ENCODE assay signal across 24 mouse cellular contexts in the genomic region with DNA sequence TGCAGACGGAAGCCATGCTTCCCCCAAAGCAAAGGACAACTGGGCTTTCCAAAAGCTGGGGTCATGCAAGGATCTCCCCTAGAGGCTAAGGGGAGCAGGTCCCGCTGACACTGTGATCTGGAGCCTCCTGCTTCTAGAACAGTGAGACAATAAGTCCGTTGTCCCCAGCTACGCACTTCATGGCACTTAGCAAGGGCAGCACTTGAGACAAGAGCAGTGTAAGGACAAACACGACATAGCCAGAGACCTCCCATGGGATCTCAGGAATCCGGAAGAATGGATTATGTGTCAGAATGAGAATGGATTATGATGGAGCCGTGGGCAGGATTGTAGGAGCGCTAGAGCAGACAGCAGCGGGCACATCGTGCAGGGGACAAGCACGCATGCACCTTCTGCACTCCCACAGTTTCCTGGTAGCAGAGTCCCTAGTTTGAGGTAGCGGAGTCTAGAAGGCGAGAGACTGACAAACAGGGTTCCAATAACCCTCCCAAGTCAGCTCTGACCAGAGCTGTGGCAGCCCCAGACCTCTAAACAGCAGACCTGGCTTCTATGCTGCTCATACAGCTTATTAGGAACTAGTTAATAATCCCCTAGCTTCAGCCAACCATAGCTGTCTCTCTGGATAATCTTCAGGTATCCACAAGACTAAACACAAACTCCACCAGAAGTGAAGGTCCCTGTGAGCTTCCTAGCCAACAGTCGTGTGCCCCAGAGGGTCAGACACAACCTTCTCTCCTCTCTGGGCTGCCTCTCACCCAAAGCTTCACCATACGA. TPM values are rescaled to one million over a fixed set of nuclear protein-coding genes. Genes with fewer than 3 reads are reported as not detected.
DNase-seq lines count a peak whose midpoint lies in the region; ATAC-seq and TF ChIP-seq lines count a peak whose summit lies in the region.
"Had no signal": no experiment of that assay in that cellular context is flagged by ENCODE, and none has a peak within 500 bp of the region (broad histone marks: within the 10 kb centered on the region; RNA-seq: fewer than 3 reads in every experiment).

No protein-coding gene starts in this region.

- peaks cover 26% of the 10 kb centered on the region for H3K36me3 ChIP-seq in hindbrain, postnatal 0 days (ENCODE audit: insufficient read depth, low read length)
- H3K36me3 ChIP-seq in hindbrain, embryonic 12.5 days = peaks cover 11% of the 10 kb centered on the region; the same call in 1 of the 2 replicates
- H3K36me3 ChIP-seq in kidney, embryonic 14.5 days (ENCODE audit: control insufficient read depth, insufficient read depth, low read length) = peaks cover 3% of the 10 kb centered on the region; the same call in 1 of the 2 replicates
- peaks cover 7% of the 10 kb centered on the region; the same call in 1 of the 2 replicates for H3K36me3 ChIP-seq in lung, embryonic 14.5 days (ENCODE audit: insufficient read depth)
- H3K36me3 ChIP-seq in stomach, postnatal 0 days (ENCODE audit: control insufficient read depth, insufficient read depth, low read length) = peaks cover 4% of the 10 kb centered on the region; the same call in 1 of the 2 replicates
- H3K36me3 ChIP-seq: embryonic facial prominence, embryonic 12.5 days; limb, embryonic 10.5 days had no signal

- no peak overlapping the region for H3K9ac ChIP-seq in hindbrain, postnatal 0 days (replicated peaks; ENCODE audit: low read length)
- H3K9ac ChIP-seq in hindbrain, embryonic 12.5 days = no peak overlapping the region
- no peak overlapping the region for H3K9ac ChIP-seq in kidney, embryonic 14.5 days (ENCODE audit: low read depth, low read length)
- H3K9ac ChIP-seq in lung, embryonic 14.5 days = no peak overlapping the region
- H3K9ac ChIP-seq in stomach, postnatal 0 days (ENCODE audit: low read length) = no peak overlapping the region
- H3K9ac ChIP-seq: embryonic facial prominence, embryonic 12.5 days; hindbrain, embryonic 13.5 days; intestine, embryonic 15.5 days; midbrain, embryonic 12.5 days; neural tube, embryonic 13.5 days had no signal

- ATAC-seq in hindbrain, postnatal 0 days = peak; percentile 27; the same call in 1 of the 2 replicates
- no peak for ATAC-seq in hindbrain, embryonic 12.5 days (ENCODE audit: low FRiP score)
- ATAC-seq in kidney, embryonic 14.5 days (ENCODE audit: low FRiP score, low TSS enrichment) = peak; percentile 68; the same call in 1 of the 2 replicates
- ATAC-seq in lung, embryonic 14.5 days (ENCODE audit: insufficient read depth) = peak; percentile 85
- no peak for ATAC-seq in stomach, postnatal 0 days (ENCODE audit: low FRiP score, low TSS enrichment)
- ATAC-seq: intestine, embryonic 15.5 days had no signal

- no peaks in the 10 kb centered on the region for H3K27me3 ChIP-seq in hindbrain, postnatal 0 days (ENCODE audit: insufficient read depth, low read length)
- H3K27me3 ChIP-seq in hindbrain, embryonic 12.5 days = no peaks in the 10 kb centered on the region
- H3K27me3 ChIP-seq in kidney, embryonic 14.5 days (ENCODE audit: control insufficient read depth, insufficient read depth, low read length) = no peaks in the 10 kb centered on the region
- H3K27me3 ChIP-seq in lung, embryonic 14.5 days (ENCODE audit: insufficient read depth, low read length) = no peaks in the 10 kb centered on the region
- H3K27me3 ChIP-seq in stomach, postnatal 0 days (ENCODE audit: control insufficient read depth, insufficient read depth, low read length) = no peaks in the 10 kb centered on the region
- H3K27me3 ChIP-seq: CH12.LX; embryonic facial prominence, embryonic 12.5 days; hindbrain, embryonic 13.5 days; intestine, embryonic 15.5 days; midbrain, embryonic 12.5 days; neural tube, embryonic 13.5 days had no signal

- no peak overlapping the region for H3K27ac ChIP-seq in hindbrain, postnatal 0 days
- no peak overlapping the region for H3K27ac ChIP-seq in hindbrain, embryonic 12.5 days
- H3K27ac ChIP-seq in kidney, embryonic 14.5 days (ENCODE audit: low read depth, low read length) = no peak overlapping the region
- no peak overlapping the region for H3K27ac ChIP-seq in lung, embryonic 14.5 days (ENCODE audit: low read depth)
- no peak overlapping the region for H3K27ac ChIP-seq in stomach, postnatal 0 days (replicated peaks)
- H3K27ac ChIP-seq: embryonic facial prominence, embryonic 12.5 days; hindbrain, embryonic 13.5 days; intestine, embryonic 15.5 days; layer of hippocampus, adult 2 months; limb, embryonic 10.5 days; macrophage; midbrain, embryonic 12.5 days; neural tube, embryonic 13.5 days had no signal

- DNase-seq in hindbrain, postnatal 0 days (ENCODE audit: low spot score) = no peak
- peak; percentile 61 for DNase-seq in lung, embryonic 14.5 days
- DNase-seq in stomach, postnatal 0 days (ENCODE audit: low spot score) = peak; percentile 10
- no peak for DNase-seq in ovary, postnatal 36 days (ENCODE audit: low spot score)
- DNase-seq in heart, postnatal 10 days = no peak
- DNase-seq: adrenal gland, postnatal 14 days; cerebellum, adult 8-10 months; gastrocnemius, postnatal 10 days; right cerebral cortex, postnatal 4 days; thymus, adult 18-20 months had no signal

- no peaks in the 10 kb centered on the region for H3K4me1 ChIP-seq in hindbrain, postnatal 0 days (ENCODE audit: insufficient read depth, low read length)
- H3K4me1 ChIP-seq in hindbrain, embryonic 12.5 days = no peaks in the 10 kb centered on the region
- H3K4me1 ChIP-seq in kidney, embryonic 14.5 days (ENCODE audit: control insufficient read depth, insufficient read depth, low read length) = no peaks in the 10 kb centered on the region
- no peaks in the 10 kb centered on the region for H3K4me1 ChIP-seq in lung, embryonic 14.5 days (ENCODE audit: insufficient read depth)
- H3K4me1 ChIP-seq in stomach, postnatal 0 days (replicated peaks; ENCODE audit: control insufficient read depth, insufficient read depth) = no peaks in the 10 kb centered on the region
- H3K4me1 ChIP-seq: embryonic facial prominence, embryonic 12.5 days; hindbrain, embryonic 13.5 days; intestine, embryonic 15.5 days; limb, embryonic 10.5 days; midbrain, embryonic 12.5 days; neural tube, embryonic 13.5 days had no signal

- 83% methylated on average over 15 of the region's 15 CpGs for WGBS in hindbrain, postnatal 0 days
- WGBS in hindbrain, embryonic 12.5 days = 82% methylated on average over 15 of the region's 15 CpGs
- WGBS in kidney, embryonic 14.5 days = 83% methylated on average over 15 of the region's 15 CpGs
- WGBS in lung, embryonic 14.5 days = 64% methylated on average over 15 of the region's 15 CpGs
- WGBS in stomach, postnatal 0 days = 84% methylated on average over 15 of the region's 15 CpGs

- H3K4me2 ChIP-seq in hindbrain, postnatal 0 days (ENCODE audit: low read depth, low read length) = no peak overlapping the region
- no peak overlapping the region for H3K4me2 ChIP-seq in hindbrain, embryonic 12.5 days (replicated peaks)
- no peak overlapping the region for H3K4me2 ChIP-seq in kidney, embryonic 14.5 days (replicated peaks; ENCODE audit: low read depth, low read length)
- H3K4me2 ChIP-seq in lung, embryonic 14.5 days = no peak overlapping the region
- H3K4me2 ChIP-seq in stomach, postnatal 0 days (replicated peaks; ENCODE audit: low read depth) = no peak overlapping the region
- H3K4me2 ChIP-seq: embryonic facial prominence, embryonic 12.5 days; hindbrain, embryonic 13.5 days; intestine, embryonic 15.5 days; liver, embryonic 11.5 days; midbrain, embryonic 12.5 days; neural tube, embryonic 13.5 days had no signal

- intact Hi-C loops in heart, postnatal 10 days (cut with DNase I) = no loop called here

- H3K4me3 ChIP-seq in hindbrain, postnatal 0 days (ENCODE audit: low read length) = no peak overlapping the region
- no peak overlapping the region for H3K4me3 ChIP-seq in hindbrain, embryonic 12.5 days
- H3K4me3 ChIP-seq in kidney, embryonic 14.5 days (ENCODE audit: low read length) = no peak overlapping the region
- no peak overlapping the region for H3K4me3 ChIP-seq in lung, embryonic 14.5 days (ENCODE audit: low read depth, low read length)
- H3K4me3 ChIP-seq in stomach, postnatal 0 days (ENCODE audit: low read depth, low read length) = no peak overlapping the region
- H3K4me3 ChIP-seq: embryonic facial prominence, embryonic 12.5 days; hindbrain, embryonic 13.5 days; intestine, embryonic 15.5 days; layer of hippocampus, adult 2 months; limb, embryonic 10.5 days; midbrain, embryonic 12.5 days; neural tube, embryonic 13.5 days had no signal

- no peak for TF ChIP-seq CTCF in hindbrain, postnatal 0 days (IDR thresholded peaks at IDR 0.05; ENCODE audit: low read depth)
- no peak for TF ChIP-seq CTCF in lung, embryonic 14.5 days (IDR thresholded peaks at IDR 0.05; ENCODE audit: low read depth)
- no peak for TF ChIP-seq CTCF in stomach, postnatal 0 days (IDR thresholded peaks at IDR 0.05; ENCODE audit: low read depth)

- TF ChIP-seq EP300 in stomach, postnatal 0 days (optimal IDR thresholded peaks at IDR 0.05) = no peak

- H3K9me3 ChIP-seq in hindbrain, postnatal 0 days (ENCODE audit: low read length) = no peaks in the 10 kb centered on the region
- no peaks in the 10 kb centered on the region for H3K9me3 ChIP-seq in hindbrain, embryonic 12.5 days (replicated peaks)
- H3K9me3 ChIP-seq in kidney, embryonic 14.5 days (ENCODE audit: control insufficient read depth, low read length) = no peaks in the 10 kb centered on the region
- H3K9me3 ChIP-seq in lung, embryonic 14.5 days (ENCODE audit: low read depth, low read length) = no peaks in the 10 kb centered on the region
- no peaks in the 10 kb centered on the region for H3K9me3 ChIP-seq in stomach, postnatal 0 days (ENCODE audit: control insufficient read depth, low read length)
- H3K9me3 ChIP-seq: embryonic facial prominence, embryonic 12.5 days; hindbrain, embryonic 13.5 days; intestine, embryonic 15.5 days; limb, embryonic 10.5 days; midbrain, embryonic 12.5 days; neural tube, embryonic 13.5 days had no signal

RNA-seq across cellular contexts. Expression of a gene that starts 50.7 kb away (rescaled TPM):
- not detected in 2 replicates for total RNA-seq in hindbrain, postnatal 0 days (2014; rRNA removed)
- not detected in 2 replicates for polyA plus RNA-seq in hindbrain, postnatal 0 days (2015; fragmentation: Nextera tagmentation; extraction: Ambion mirVana)
- polyA plus RNA-seq in hindbrain, embryonic 12.5 days (2016; fragmentation: Nextera tagmentation; extraction: Ambion mirVana) = not detected in 2 replicates
- polyA plus RNA-seq in kidney, embryonic 14.5 days (2014; fragmentation: Nextera tagmentation; extraction: Ambion mirVana) = not detected in 2 replicates
- polyA plus RNA-seq in lung, embryonic 14.5 days (2014; fragmentation: Nextera tagmentation; extraction: Ambion mirVana) = not detected in 2 replicates
- not detected in 2 replicates for polyA plus RNA-seq in stomach, postnatal 0 days (2015; fragmentation: Nextera tagmentation; extraction: Ambion mirVana)
- not detected for total RNA-seq in heart, postnatal 10 days (2021)
- total RNA-seq: adrenal gland, postnatal 14 days; CH12.LX; gastrocnemius, postnatal 10 days; layer of hippocampus, adult 2 months had no signal
- polyA plus RNA-seq: cortical plate, adult 2 months; embryonic facial prominence, embryonic 12.5 days; heart, postnatal 0 days; hindbrain, embryonic 13.5 days; intestine, embryonic 15.5 days; limb, embryonic 10.5 days; liver, embryonic 11.5 days; macrophage; midbrain, embryonic 12.5 days; neural tube, embryonic 13.5 days had no signal

Comparison
In these comparisons a context has a peak if more than half of its experiments do, and no peak if none do; other contexts are left out.
1. ATAC-seq: peak in hindbrain, postnatal 0 days (single experiment), kidney, embryonic 14.5 days (single experiment) and lung, embryonic 14.5 days (single experiment); none in hindbrain, embryonic 12.5 days (single experiment) and stomach, postnatal 0 days (single experiment).
2. DNase-seq: peak in lung, embryonic 14.5 days (single experiment) and stomach, postnatal 0 days (single experiment); none in hindbrain, postnatal 0 days (single experiment), ovary, postnatal 36 days (single experiment) and heart, postnatal 10 days (0 of 2).